Mouse (Mus musculus): ENCODE measurements around the gene Pde4b.

Pde4b gene

GRCm38 (mm10) chr4:102622977-102623376 is 535.6 kb downstream of the Pde4b start:
- no peak for DNase-seq

- DNase-seq, result peak in 1 of 2 experiments; percentile 10
These were observed 536.7 kb downstream of the Pde4b start for GRCm38 (mm10) chr4:102623789-102624611.

DNA sequence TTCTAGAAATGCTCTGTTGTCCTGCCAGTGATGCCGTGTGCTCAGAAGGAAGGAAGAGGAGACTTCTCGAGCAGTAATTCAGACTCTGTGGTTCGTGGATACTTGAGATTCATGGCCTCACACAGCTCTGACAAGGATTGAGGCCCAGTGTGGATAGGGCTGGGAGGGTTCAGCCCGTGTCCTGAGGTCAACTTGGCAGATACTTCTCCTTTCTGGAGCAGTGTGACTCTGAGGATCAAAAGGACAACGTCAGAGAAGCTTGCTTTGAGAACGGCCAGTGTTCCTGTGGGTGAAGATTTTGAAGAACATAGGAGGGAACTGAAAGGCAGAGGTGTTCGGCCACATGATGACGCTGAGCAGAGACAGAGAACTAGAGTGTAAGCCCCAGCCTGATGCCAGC is 537.6 kb downstream of the Pde4b start:
- DNase-seq, result no peak

DNA sequence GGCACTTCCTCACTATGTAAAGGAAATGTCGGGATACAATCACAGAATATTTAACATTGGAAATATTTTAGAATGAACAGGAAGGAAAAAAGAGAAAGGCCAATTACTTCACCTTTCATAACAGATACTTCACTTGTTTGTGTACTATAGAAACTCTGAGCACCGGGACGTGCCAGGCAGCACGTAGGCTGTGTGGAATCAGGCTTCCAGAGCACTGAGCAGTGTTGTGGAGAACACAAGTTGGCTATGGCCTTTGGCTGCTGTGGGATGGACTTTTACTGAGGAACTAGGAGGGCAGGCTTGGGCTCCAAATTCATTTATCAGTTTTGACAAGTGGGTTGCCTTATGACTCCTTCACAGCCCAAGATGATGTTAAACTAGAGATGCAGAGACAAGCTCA is 540.5 kb downstream of the Pde4b start:
- no peak for DNase-seq

- DNase-seq, result no peak
These were observed 542.3 kb downstream of the Pde4b start for GRCm38 (mm10) chr4:102629621-102630020.

GRCm38 (mm10) chr4:102630261-102630660 is 542.9 kb downstream of the Pde4b start:
- no peak for DNase-seq

DNA sequence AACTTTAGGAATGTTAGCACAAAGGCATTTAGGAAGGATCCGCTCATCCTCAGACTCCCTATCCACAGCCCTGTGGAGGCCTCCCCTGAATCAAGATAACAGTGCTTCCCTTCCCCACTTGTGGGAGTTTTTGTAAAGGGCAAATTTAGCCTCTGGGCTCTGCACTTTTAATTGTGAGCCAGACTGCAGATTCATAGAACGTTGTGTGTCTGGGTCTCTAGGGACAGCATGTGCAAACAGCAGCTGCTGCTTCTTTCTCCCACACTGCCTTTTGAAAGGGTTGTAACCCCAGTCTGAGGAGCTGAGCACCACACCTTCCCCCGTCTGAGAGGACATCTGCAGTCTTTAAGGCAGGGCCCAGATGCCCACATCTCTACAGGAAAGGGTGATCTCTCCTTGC is 544.3 kb downstream of the Pde4b start:
- DNase-seq, result no peak

- no peak for DNase-seq
These were observed 545.9 kb downstream of the Pde4b start for GRCm38 (mm10) chr4:102633241-102633640.

- peak in 1 of 2 experiments; percentile 18 for DNase-seq
These were observed 547.9 kb downstream of the Pde4b start for GRCm38 (mm10) chr4:102635258-102635657.

DNA sequence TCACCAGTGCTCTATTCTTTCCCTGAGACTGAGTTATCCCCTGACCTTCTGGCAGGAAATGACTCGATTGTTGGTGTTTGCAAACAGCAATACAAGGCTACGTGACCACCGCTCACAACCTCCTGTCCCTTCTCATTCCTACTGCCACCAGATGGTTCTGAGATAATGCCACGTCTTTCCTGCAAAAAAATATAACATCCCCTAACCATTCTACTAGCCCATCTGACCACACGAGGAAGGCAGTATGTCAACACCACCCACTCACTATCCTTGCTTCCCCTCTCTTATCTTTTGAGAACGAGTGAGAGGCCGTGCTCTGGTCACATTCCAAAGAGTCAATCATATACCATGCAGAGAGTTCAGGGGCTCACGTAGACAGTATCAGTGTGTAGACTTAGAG is 548.6 kb downstream of the Pde4b start:
- DNase-seq, result no peak

DNA sequence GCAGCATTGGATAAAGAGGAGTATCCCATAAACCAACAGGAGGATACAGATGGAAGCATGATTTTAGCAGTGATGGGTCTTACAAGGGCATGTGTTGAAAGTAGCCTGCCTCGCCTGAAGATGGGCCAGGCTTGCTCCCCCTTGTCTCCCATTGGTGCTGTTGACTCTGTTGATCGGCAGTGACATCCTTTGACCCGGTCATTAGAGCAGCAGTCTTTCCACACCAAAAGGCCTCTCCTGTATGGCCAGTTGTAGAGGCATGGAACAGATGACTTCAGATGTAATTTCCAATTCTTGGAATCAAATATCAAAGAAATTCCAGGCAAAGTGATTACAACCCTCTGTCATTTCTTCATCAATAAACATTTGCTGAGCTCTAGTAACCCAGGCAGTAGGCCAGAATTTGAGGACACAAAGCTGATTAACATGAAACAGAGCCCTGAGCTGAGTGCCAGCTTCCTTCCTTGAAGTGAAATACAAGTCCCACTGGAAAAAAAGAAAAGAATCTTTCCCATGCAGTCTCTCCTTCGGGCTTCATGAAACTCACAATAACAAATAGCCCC is 550.1 kb downstream of the Pde4b start:
- DNase-seq, result no peak

GRCm38 (mm10) chr4:102640942-102641341 is 553.6 kb downstream of the Pde4b start:
- no peak for DNase-seq

GRCm38 (mm10) chr4:102644062-102644461 is 556.7 kb downstream of the Pde4b start:
- DNase-seq, result no peak

DNA sequence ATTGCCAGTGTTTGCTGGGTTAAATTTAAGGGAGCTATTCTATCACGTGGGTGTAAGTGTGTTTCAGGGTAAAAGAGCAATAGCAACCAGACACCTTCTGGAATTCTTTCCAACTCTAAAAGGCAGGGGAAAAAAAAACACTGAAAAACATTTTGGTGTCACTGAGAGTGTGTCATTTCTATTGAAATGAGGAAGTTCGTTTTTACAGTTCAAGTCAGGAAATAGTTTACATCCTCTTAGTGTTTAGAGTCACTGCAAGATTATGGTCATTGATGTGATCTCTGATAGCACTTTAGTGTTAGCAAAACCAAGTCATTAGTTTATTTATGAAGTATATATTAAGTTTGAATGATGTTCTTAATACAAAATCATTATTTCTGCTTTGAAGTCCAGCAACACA is 559.7 kb downstream of the Pde4b start:
- DNase-seq, result no peak

- DNase-seq, result no peak
These were observed 568.0 kb downstream of the Pde4b start for GRCm38 (mm10) chr4:102655331-102655730.

GRCm38 (mm10) chr4:102656494-102657036 is 569.2 kb downstream of the Pde4b start:
- no peak for DNase-seq

All from thymus, adult 18-20 months (tissue).